Mouse (Mus musculus) urinary bladder, adult 2 months (tissue): Measurements from ENCODE around the gene Klf9. TPM values are rescaled to one million over a fixed set of nuclear protein-coding genes. Genes with fewer than 3 reads are reported as not detected.

ENCODE experiments used
- DNase-seq: peaks from one replicate; pipeline ENCODE4 v3.0.0; 2022; ENCODE audit warnings: low spot score
- polyA plus RNA-seq: library from polyadenylated mRNA; depleted of rRNA; stranded (reverse); fragments of >200 nt; gene quantifications from 2 replicates; pipeline ENCODE4 v1.2.3, GENCODE M21; 2012

Klf9 gene
- polyA plus RNA-seq, 1 experiment, result 58.6 TPM

- DNase-seq, result no peak
Measured at GRCm38 (mm10) chr19:23162877-23163276, 21.9 kb downstream of the Klf9 start.

- DNase-seq, result no peak
Measured at GRCm38 (mm10) chr19:23163361-23163760, 22.3 kb downstream of the Klf9 start.

- no peak for DNase-seq
Measured at GRCm38 (mm10) chr19:23164651-23165240, 23.7 kb downstream of the Klf9 start.

DNA sequence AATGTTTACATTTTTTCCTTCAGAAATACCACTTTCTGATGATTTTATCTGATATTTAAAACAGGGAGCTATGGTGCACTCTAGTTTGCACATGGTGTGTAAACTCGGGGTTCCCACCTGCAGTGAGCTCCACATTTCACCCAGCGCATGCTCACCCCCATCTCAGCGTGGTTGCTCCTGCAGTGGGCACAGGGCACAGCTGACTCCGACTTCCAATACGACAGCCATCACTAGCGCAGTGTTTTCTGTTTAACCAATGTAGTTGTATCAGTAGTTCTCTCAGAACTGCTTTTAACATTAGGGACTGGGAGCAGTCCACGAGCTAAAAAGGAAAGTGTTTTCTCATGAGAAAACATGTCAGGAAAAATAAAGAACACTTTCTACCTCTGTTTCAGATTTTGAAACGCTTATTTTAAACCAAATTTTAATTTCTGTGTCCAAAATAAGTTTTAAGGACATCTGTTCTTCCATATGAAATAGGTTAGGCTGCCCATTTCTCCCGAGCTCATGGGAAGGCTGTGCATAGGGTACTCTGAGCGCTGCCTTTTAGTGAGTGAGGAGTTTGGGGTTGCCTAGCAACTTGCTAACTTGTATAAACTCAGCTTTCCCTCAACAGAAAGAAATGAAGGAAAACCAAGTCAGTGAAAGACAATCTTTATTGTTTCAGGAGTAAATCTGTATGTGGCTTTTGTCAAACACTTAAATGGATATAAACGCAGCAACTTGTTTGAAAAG lies 25.7 kb downstream of the Klf9 start:
- no peak for DNase-seq

DNA sequence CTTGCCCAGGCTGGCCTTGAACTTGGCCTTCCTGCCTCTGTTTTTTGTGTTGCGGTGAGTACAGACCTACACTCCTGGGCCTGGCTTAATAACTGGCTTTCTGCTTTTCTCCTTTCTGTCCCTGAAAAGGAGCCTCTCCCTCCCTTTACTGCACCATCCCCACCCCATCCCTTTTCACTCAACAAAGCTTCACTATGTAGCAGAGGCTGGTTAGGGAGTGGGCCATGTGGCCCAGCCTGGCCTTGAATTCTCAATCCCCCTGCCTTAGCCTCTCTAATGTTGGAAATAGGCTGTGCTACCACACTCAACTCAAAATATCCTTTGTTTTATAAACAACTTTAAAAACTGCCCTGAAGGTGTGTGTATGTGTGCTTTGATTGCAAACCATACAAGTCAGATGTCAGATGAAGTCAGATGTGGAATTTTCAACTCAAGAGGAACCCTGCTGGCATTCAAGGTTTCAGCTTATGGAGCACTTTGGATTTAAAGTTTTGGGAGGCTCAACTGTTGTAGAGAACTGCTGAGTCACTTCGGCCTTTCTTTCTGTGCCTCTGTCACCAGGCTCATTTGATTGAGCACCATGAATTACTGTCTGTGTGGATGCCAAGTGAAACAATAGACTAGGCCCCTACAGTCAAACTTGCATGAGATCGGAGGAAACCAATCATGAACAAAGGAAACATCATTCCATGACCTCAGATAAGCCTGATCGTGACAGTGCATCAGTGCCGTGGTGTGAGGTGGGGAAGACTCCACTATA lies 28.1 kb downstream of the Klf9 start:
- DNase-seq, result no peak

- no peak for DNase-seq
Measured at GRCm38 (mm10) chr19:23169659-23170050, 28.6 kb downstream of the Klf9 start.

DNA sequence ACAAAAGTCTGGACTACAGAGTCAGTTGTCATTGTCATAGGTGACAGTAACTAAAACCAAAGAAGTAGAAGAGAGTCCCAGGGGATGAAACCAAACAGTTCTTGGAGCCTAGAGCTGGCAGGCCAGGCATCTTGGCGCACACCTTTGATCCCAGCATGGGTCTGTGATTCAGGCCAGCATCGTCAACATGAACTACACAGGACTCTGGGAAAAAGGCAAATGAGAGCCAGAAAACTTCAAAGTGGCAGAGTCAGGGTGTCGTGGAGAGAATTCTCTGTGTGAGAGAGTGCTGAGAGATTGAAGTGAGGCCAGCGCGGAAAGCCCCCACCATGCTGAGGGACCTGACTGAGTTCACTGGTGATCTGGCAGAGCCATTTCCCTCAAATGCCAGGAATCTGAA lies 29.4 kb downstream of the Klf9 start:
- DNase-seq, result no peak

GRCm38 (mm10) chr19:23171136-23171535 lies 30.1 kb downstream of the Klf9 start:
- DNase-seq, result no peak

GRCm38 (mm10) chr19:23175090-23175489 lies 34.1 kb downstream of the Klf9 start:
- DNase-seq, result no peak

GRCm38 (mm10) chr19:23175511-23175910 lies 34.5 kb downstream of the Klf9 start:
- DNase-seq, result no peak

DNA sequence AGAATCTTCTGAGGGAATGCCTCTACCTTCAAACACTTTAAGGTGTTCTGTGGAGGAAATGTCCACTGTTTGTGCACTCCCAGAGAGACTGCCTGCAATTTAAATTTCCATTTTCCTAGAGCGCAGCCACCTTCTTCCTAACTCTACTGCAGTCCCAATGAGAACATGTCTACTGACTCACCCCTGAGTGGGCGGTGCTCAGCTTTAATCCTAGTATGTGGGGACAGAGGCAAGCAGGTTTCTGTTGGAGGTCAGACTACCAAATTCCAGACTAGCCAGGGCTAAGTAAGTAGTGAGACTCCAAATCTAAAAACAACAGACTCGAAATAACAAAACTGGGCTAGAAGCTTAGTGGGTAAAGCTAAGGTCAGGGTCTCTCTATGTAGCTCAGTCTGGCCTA lies 37.5 kb downstream of the Klf9 start:
- DNase-seq, result no peak

DNA sequence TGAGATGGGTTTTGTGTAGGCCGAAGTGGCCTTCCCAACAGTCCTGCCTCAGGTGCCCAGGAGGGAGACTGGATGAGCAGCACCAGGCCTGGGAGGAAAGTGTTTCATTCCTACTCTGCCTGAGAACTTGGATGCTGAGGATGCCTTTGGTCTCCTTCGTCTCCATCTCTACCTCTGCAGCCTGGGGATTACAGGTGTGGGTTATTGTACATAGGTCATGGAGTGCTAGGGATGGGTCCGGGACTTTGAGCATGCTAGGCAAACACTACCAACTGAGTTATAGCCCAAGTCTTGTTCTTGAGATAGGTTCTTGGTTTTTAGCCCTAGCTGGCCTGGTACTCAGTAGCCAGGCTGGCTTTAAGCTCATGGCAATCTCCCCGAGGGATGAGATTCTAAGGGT lies 42.5 kb downstream of the Klf9 start:
- no peak for DNase-seq

GRCm38 (mm10) chr19:23184068-23184467 lies 43.0 kb downstream of the Klf9 start:
- no peak for DNase-seq

GRCm38 (mm10) chr19:23187732-23188131 lies 46.7 kb downstream of the Klf9 start:
- DNase-seq, result no peak

- no peak for DNase-seq
Measured at GRCm38 (mm10) chr19:23188986-23189385, 48.0 kb downstream of the Klf9 start.

- no peak for DNase-seq
Measured at GRCm38 (mm10) chr19:23189744-23190143, 48.7 kb downstream of the Klf9 start.

GRCm38 (mm10) chr19:23191486-23191885 lies 50.5 kb downstream of the Klf9 start:
- no peak for DNase-seq

DNA sequence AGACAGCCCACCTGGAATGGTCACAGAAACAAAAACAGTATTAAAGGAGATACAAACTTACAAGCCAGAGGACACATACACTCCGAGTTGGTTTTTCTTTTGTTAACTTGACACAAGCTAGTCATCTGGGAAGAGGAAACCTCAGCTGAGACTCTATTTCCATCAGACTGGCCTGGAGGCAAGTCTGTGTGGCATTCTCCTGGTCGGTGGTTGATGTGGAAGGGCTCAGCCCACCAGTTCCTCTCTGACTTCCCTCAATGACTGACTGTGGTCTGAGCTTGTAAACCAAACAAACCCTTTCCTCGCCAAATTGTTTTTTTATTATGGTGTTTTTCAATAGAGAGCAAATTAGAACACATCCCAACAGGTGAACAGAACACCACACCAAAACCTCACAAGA lies 52.0 kb downstream of the Klf9 start:
- no peak for DNase-seq

DNA sequence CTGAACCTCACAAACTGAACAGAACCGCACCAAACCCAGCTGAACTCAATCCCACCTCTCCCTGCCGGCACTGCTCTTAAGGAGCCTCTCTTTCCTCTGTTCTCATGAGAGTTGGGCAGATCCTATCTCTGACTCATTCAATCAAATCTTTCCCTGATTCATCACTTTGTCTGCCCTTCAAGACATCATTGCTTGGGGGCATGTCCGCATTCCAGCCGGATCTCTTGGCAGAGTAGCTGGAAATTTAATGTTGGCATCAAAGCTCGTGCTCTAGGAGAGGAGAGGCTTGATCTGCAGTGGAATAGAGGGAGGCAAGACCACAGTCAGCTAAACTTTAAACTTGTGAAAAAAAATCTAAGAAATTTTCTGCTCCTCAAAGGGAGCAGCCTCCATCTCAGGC lies 61.1 kb downstream of the Klf9 start:
- no peak for DNase-seq

DNA sequence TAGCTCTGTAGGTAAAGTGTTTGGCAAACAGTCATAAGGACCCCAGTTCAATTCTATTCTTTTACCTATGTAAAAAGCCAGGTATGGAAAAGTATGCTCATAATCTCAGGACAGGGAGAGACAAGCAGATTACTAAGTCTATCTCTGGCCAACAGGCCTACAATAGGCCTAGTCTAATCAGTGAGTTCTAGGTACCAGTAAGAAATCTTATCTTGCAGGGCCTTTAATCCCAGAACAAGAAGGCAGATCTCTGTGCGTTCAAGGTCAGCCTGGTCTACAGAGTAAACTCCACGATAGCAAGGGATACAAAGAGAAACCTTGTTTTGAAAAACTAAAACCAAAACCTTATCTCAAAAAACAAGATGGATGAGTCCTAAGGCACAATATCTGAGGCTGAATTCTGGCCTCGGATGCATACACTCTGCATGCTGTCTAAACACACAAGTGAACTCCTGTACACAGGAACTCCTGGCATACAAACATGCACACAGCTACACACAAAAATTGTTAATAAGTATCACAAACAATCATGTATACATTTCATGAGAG lies 62.6 kb downstream of the Klf9 start:
- DNase-seq, result no peak

DNA sequence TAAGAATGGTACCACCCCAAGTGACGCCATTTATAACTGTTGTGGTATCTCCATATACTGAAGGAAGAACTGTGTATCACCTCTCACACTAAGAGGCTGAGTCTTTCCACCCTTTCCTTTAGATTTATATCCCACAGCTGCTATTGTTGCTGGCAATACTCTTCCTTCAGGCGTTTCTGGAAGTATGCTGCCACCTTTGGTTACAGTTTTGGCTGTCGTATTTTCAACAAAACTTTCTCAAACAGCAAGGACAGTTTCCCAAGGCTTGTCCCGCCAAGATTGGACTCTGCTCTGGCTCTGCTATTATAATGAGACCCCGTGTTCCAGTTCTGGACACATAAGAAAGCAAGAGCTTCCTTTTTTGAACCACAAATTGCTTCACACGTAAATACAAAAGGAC lies 70.3 kb downstream of the Klf9 start:
- DNase-seq, result no peak

GRCm38 (mm10) chr19:23214326-23214725 lies 73.3 kb downstream of the Klf9 start:
- DNase-seq, result no peak
